Mouse (Mus musculus): ENCODE data around the gene Arhgap25. TPM values are rescaled to one million over a fixed set of nuclear protein-coding genes. Genes with fewer than 3 reads are reported as not detected.
"Not testable (repeated sequence)": the region's sequence is repeated elsewhere in the genome, so short reads cannot be mapped to it uniquely, and the experiment has no call there.

The Arhgap25 gene
- polyA plus RNA-seq, 1 experiment from 2014 or later, result 1.6 TPM

GRCm38 (mm10) chr6:87496143-87496542 lies 36.9 kb downstream of the Arhgap25 start:
- WGBS, result 84% methylated on average over 9 of the region's 9 CpGs
- no peaks in the 10 kb centered on the region for H3K27me3 ChIP-seq
- H3K9me3 ChIP-seq, result no peaks in the 10 kb centered on the region
- H3K4me1 ChIP-seq, result no peaks in the 10 kb centered on the region
- H3K36me3 ChIP-seq (replicated peaks), result no peaks in the 10 kb centered on the region
- no peak for ATAC-seq (ENCODE audit: low FRiP score)
- no peak overlapping the region for H3K27ac ChIP-seq
- no peak overlapping the region for H3K4me3 ChIP-seq (replicated peaks)
- H3K9ac ChIP-seq, result no peak overlapping the region
- no peak overlapping the region for H3K4me2 ChIP-seq

- no peak for ATAC-seq (ENCODE audit: low FRiP score)
- no peaks in the 10 kb centered on the region for H3K27me3 ChIP-seq
- no peaks in the 10 kb centered on the region for H3K36me3 ChIP-seq (replicated peaks)
- WGBS, result 87% methylated on average over 9 of the region's 9 CpGs
- H3K4me3 ChIP-seq (replicated peaks), result no peak overlapping the region
- H3K4me2 ChIP-seq, result no peak overlapping the region
- H3K9me3 ChIP-seq, result no peaks in the 10 kb centered on the region
- no peak overlapping the region for H3K27ac ChIP-seq
- no peak overlapping the region for H3K9ac ChIP-seq
- H3K4me1 ChIP-seq, result no peaks in the 10 kb centered on the region
Observed at GRCm38 (mm10) chr6:87494339-87494738, 38.7 kb downstream of the Arhgap25 start.

- Histone ChIP-seq H3K4me1 (no peaks in the 10 kb centered on the region), H3K27me3 (no peaks in the 10 kb centered on the region), H3K4me3 (replicated peaks) (no peak overlapping the region), H3K27ac (no peak overlapping the region), H3K36me3 (replicated peaks) (no peaks in the 10 kb centered on the region), H3K9ac (no peak overlapping the region), H3K4me2 (no peak overlapping the region), H3K9me3 (no peaks in the 10 kb centered on the region)
- 66% methylated on average over 6 of the region's 6 CpGs for WGBS
- no peak for ATAC-seq (ENCODE audit: low FRiP score)
Observed at GRCm38 (mm10) chr6:87487657-87488426, 45.2 kb downstream of the Arhgap25 start.

- H3K9ac ChIP-seq, result no peak overlapping the region
- H3K9me3 ChIP-seq, result no peaks in the 10 kb centered on the region
- WGBS, result 76% methylated on average over 5 of the region's 5 CpGs
- ATAC-seq (ENCODE audit: low FRiP score), result no peak
- no peaks in the 10 kb centered on the region for H3K27me3 ChIP-seq
- no peak overlapping the region for H3K4me3 ChIP-seq (replicated peaks)
- no peaks in the 10 kb centered on the region for H3K4me1 ChIP-seq
- H3K36me3 ChIP-seq (replicated peaks), result no peaks in the 10 kb centered on the region
- H3K27ac ChIP-seq, result no peak overlapping the region
- H3K4me2 ChIP-seq, result no peak overlapping the region
Observed at GRCm38 (mm10) chr6:87484806-87485205, 48.3 kb downstream of the Arhgap25 start.

GRCm38 (mm10) chr6:87483900-87484289 lies 49.2 kb downstream of the Arhgap25 start:
- Histone ChIP-seq H3K9ac (no peak overlapping the region), H3K4me3 (replicated peaks) (no peak overlapping the region), H3K4me2 (no peak overlapping the region), H3K4me1 (0 out of 2 replicates have a peak, but pooled peaks cover under 1% of the 10 kb centered on the region), H3K27ac (no peak overlapping the region), H3K9me3 (no peaks in the 10 kb centered on the region), H3K27me3 (no peaks in the 10 kb centered on the region), H3K36me3 (replicated peaks) (no peaks in the 10 kb centered on the region)
- ATAC-seq (ENCODE audit: low FRiP score), result no peak
- 92% methylated on average over 3 of the region's 3 CpGs for WGBS

- 70% methylated on average over 12 of the region's 12 CpGs for WGBS
- Histone ChIP-seq H3K4me2 (no peak overlapping the region), H3K36me3 (replicated peaks) (no peaks in the 10 kb centered on the region)
Observed at GRCm38 (mm10) chr6:87483224-87483899, 49.7 kb downstream of the Arhgap25 start.

GRCm38 (mm10) chr6:87479291-87479999 lies 53.6 kb downstream of the Arhgap25 start:
- 0 out of 2 replicates have a peak, but pooled peaks cover 3% of the 10 kb centered on the region for H3K4me1 ChIP-seq
- H3K9ac ChIP-seq, result no peak overlapping the region
- ATAC-seq (ENCODE audit: low FRiP score), result no peak
- H3K4me3 ChIP-seq (replicated peaks), result no peak overlapping the region
- WGBS, result 68% methylated on average over 5 of the region's 5 CpGs
- H3K27me3 ChIP-seq, result no peaks in the 10 kb centered on the region
- no peak overlapping the region for H3K4me2 ChIP-seq
- no peaks in the 10 kb centered on the region for H3K9me3 ChIP-seq
- no peak overlapping the region for H3K27ac ChIP-seq
- H3K36me3 ChIP-seq (replicated peaks), result no peaks in the 10 kb centered on the region

More at GRCm38 (mm10) chr6:87483224-87483899, 49.7 kb downstream of the Arhgap25 start:
- no peak overlapping the region for H3K27ac ChIP-seq
- 0 out of 2 replicates have a peak, but pooled peaks cover 3% of the 10 kb centered on the region for H3K4me1 ChIP-seq
- H3K27me3 ChIP-seq, result no peaks in the 10 kb centered on the region
- no peak overlapping the region for H3K9ac ChIP-seq
- ATAC-seq (ENCODE audit: low FRiP score), result no peak
- no peak overlapping the region for H3K4me3 ChIP-seq (replicated peaks)
- H3K9me3 ChIP-seq, result no peaks in the 10 kb centered on the region

- H3K4me3 ChIP-seq (replicated peaks), result no peak overlapping the region
- no peak for ATAC-seq (ENCODE audit: low FRiP score)
- no peak overlapping the region for H3K27ac ChIP-seq
- H3K9ac ChIP-seq, result no peak overlapping the region
- H3K4me2 ChIP-seq, result no peak overlapping the region
- no peaks in the 10 kb centered on the region for H3K9me3 ChIP-seq
- 0 out of 2 replicates have a peak, but pooled peaks cover 3% of the 10 kb centered on the region for H3K4me1 ChIP-seq
- 66% methylated on average over 4 of the region's 4 CpGs for WGBS
- H3K27me3 ChIP-seq, result no peaks in the 10 kb centered on the region
- no peaks in the 10 kb centered on the region for H3K36me3 ChIP-seq (replicated peaks)
Observed at GRCm38 (mm10) chr6:87478847-87479246, 54.2 kb downstream of the Arhgap25 start.

GRCm38 (mm10) chr6:87475223-87475622 lies 57.8 kb downstream of the Arhgap25 start:
- Histone ChIP-seq H3K27me3 (no peaks in the 10 kb centered on the region), H3K4me3 (replicated peaks) (no peak overlapping the region), H3K4me2 (no peak overlapping the region), H3K9me3 (no peaks in the 10 kb centered on the region), H3K9ac (no peak overlapping the region), H3K36me3 (replicated peaks) (no peaks in the 10 kb centered on the region), H3K27ac (no peak overlapping the region), H3K4me1 (0 out of 2 replicates have a peak, but pooled peaks cover 3% of the 10 kb centered on the region)
- WGBS, result 82% methylated on average over 5 of the region's 5 CpGs
- ATAC-seq (ENCODE audit: low FRiP score), result no peak

GRCm38 (mm10) chr6:87470098-87470497 lies 63.0 kb downstream of the Arhgap25 start:
- not testable (repeated sequence) for H3K9me3 ChIP-seq; H3K4me2 ChIP-seq; H3K27me3 ChIP-seq; H3K4me3 ChIP-seq (replicated peaks); H3K9ac ChIP-seq; H3K4me1 ChIP-seq; H3K27ac ChIP-seq; ATAC-seq (ENCODE audit: low FRiP score); H3K36me3 ChIP-seq (replicated peaks)
- WGBS, result 93% methylated on average over 12 of the region's 12 CpGs

- H3K27ac ChIP-seq, result no peak overlapping the region
- WGBS, result 90% methylated on average over 10 of the region's 10 CpGs
- no peak overlapping the region for H3K4me2 ChIP-seq
- no peaks in the 10 kb centered on the region for H3K36me3 ChIP-seq (replicated peaks)
- peaks cover 5% of the 10 kb centered on the region for H3K4me1 ChIP-seq
- no peak overlapping the region for H3K4me3 ChIP-seq (replicated peaks)
- no peaks in the 10 kb centered on the region for H3K9me3 ChIP-seq
- no peak overlapping the region for H3K9ac ChIP-seq
- H3K27me3 ChIP-seq, result 0 out of 2 replicates have a peak, but pooled peaks cover 3% of the 10 kb centered on the region
- no peak for ATAC-seq (ENCODE audit: low FRiP score)
Observed at GRCm38 (mm10) chr6:87468372-87468771, 64.7 kb downstream of the Arhgap25 start.

- H3K4me3 ChIP-seq (replicated peaks), result no peak overlapping the region
- no peaks in the 10 kb centered on the region for H3K36me3 ChIP-seq (replicated peaks)
- ATAC-seq (ENCODE audit: low FRiP score), result no peak
- no peak overlapping the region for H3K9ac ChIP-seq
- peaks cover 5% of the 10 kb centered on the region for H3K4me1 ChIP-seq
- no peak overlapping the region for H3K4me2 ChIP-seq
- 97% methylated on average over 1 of the region's 1 CpGs for WGBS
- H3K27ac ChIP-seq, result no peak overlapping the region
- no peaks in the 10 kb centered on the region for H3K9me3 ChIP-seq
- 0 out of 2 replicates have a peak, but pooled peaks cover 3% of the 10 kb centered on the region for H3K27me3 ChIP-seq
Observed at GRCm38 (mm10) chr6:87467373-87467772, 65.7 kb downstream of the Arhgap25 start.
